Mouse (Mus musculus) leukemia stem cell, adult 10-12 weeks (primary cell): ENCODE results near the gene Capn10. TPM values are rescaled to one million over a fixed set of nuclear protein-coding genes. Genes with fewer than 3 reads are reported as not detected.

Experiments used
- polyA plus RNA-seq: library from polyadenylated mRNA; stranded (reverse); fragments of >175 nt; gene quantifications from 2 replicates; pipeline ENCODE4 v1.2.3, GENCODE M21; 2012; ENCODE audit warnings: low replicate concordance

Capn10 gene
- 20.1 and 32.2 TPM in 2 replicates for polyA plus RNA-seq

DNA sequence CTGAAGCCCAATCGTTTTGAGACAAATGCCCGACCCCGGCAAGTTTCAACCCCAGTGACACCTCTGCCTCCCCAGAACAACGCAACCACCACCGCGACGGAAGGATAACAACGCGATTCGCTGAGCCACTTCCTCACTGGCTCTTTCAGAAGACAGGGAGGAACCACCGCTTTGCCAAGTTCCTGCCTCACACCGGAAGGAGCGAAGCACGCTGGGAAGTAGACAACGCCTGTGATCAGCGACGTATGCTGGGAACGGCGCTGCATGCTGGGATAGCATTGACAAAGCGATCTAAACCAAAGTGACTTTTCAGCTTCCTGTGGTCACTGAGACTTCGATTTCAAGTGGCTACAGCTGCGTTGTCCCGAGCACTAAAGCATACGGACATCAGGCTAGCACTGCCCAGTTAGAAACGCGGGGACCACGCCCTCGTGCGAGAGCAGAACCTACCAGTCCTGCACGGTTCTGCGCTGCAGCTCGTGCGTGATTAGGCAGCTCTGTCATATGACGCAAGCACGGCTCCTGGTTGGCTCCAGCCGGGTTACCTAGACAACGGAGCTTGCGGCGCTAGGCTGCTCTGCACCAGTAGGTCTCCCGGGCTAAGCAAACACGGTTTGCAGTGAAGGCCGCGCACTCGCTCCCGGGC lies at the start of gene Capn10:
Gene Capn10, plus strand, starts transcription at position 195 of the 646 bp plus-strand sequence.

DNA sequence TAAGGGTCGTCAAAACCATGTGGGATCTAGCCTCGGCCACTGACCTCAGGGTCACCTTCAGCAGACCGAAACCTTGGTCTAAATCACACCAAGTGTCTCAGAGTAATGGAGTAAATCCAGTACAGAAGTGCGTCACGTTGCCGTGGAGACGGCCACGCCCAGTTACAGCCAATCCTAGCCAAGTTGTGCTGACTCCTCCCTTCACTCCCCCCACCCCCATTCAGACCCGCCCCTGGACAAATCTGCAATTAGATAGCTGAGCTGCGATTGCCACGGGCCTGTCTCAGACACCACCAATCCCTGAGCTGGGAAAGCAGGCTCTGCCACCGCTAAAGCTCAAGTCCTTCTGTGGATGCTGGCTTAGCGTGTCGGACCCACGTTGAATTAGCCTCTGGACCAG lies 31.4 kb upstream of the Capn10 start, which contains the start of gene Ankmy1:
Gene Ankmy1, minus strand, starts transcription at position 121 of the 400 bp plus-strand sequence.

DNA sequence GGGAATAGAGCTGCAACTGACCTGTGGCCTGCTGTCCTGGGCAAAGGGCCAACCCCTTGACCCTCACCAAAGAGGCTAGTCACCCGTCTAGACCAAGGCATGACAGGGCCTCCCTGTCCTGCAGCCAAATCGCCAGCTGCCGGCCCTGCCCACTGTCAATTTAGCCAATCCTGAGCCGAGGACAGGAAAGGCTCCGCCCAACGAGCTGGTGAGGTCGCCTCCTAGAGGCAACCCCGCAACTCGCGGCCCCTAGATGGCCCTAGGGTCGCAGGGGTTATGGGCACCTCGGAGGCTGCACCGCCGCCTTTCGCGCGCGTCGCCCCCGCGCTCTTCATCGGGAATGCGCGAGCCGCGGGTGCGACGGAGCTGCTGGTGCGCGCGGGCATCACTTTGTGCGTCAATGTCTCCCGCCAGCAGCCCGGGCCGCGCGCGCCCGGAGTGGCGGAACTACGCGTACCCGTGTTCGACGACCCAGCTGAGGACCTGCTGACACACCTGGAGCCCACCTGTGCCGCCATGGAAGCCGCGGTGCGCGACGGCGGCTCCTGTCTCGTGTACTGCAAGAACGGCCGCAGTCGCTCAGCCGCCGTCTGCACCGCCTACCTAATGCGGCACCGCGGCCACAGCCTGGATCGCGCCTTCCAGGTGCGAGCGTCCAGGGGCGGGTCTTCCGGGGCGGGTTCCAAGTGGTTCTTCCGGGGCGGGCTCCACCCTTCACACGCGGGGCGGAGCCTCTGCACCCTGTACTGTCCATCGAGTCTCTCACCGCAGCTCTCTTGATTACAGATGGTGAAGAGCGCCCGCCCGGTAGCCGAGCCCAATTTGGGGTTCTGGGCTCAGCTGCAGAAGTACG lies 27.2 kb upstream of the Capn10 start, which contains the start of gene Dusp28:
Gene Dusp28, plus strand, starts transcription at position 203 of the 853 bp plus-strand sequence.

GRCm38 (mm10) chr1:92910239-92910885 lies 23.8 kb upstream of the Capn10 start, which contains the start of gene Rnpepl1:
Gene Rnpepl1 (plus strand): TSS chr1:92910783.

GRCm38 (mm10) chr1:92950607-92951006 lies 16.4 kb downstream of the Capn10 start, which contains the start of gene Gpr35:
Gene Gpr35 (plus strand): TSS chr1:92950865.

Other genes starting within 250 kb of the Capn10 start
- 3.7 and 4.1 TPM in 2 replicates for gene Gpc1, start 102.7 kb upstream of the Capn10 start, polyA plus RNA-seq
- gene Ankmy1, start 31.5 kb upstream of the Capn10 start, polyA plus RNA-seq, result 0.07 TPM in 1 of 2 replicates, not detected in the other
- 6.7 and 13.6 TPM in 2 replicates for gene Dusp28, start 27.4 kb upstream of the Capn10 start, polyA plus RNA-seq
- gene Rnpepl1, start 23.6 kb upstream of the Capn10 start, polyA plus RNA-seq, result 177 and 193 TPM in 2 replicates
- gene Gpr35, start 16.5 kb downstream of the Capn10 start, polyA plus RNA-seq, result 1.0 and 2.8 TPM in 2 replicates
- 0.16 TPM in 1 of 2 replicates, not detected in the other for gene Aqp12, start 72.0 kb downstream of the Capn10 start, polyA plus RNA-seq
- 0.28 and 0.50 TPM in 2 replicates for gene Kif1a, start 167.6 kb downstream of the Capn10 start, polyA plus RNA-seq
- not detected in 2 replicates for gene Agxt, start 200.9 kb downstream of the Capn10 start, polyA plus RNA-seq
- gene 2310007B03Rik, start 226.6 kb downstream of the Capn10 start, polyA plus RNA-seq, result 0.07 TPM in 1 of 2 replicates, not detected in the other
- gene Crocc2, start 234.3 kb downstream of the Capn10 start, polyA plus RNA-seq, result not detected in 2 replicates